Mouse (Mus musculus): ENCODE measurements at regions not wholly inside any gene's neighbourhood (a gene's known extent, or its start where the extent isn't known, plus 50 kb on each side); places are given as distances from the start of the nearest gene placed in this dataset.

GRCm38 (mm10) chr3:36352032-36352742 is 123.5 kb downstream of the Anxa5 start:
- TF ChIP-seq POLR2A (IDR thresholded peaks at IDR 0.05; ENCODE audit: borderline replicate concordance, insufficient read depth, low read length): no peak
- TF ChIP-seq CTCF (IDR thresholded peaks at IDR 0.05; ENCODE audit: borderline replicate concordance, insufficient read depth, low read depth, low read length): no peak
